Comparison of ENCODE assay signal across 16 mouse cellular contexts in genomic region chr1:60861431-60861830, GRCm38 (mm10). TPM values are rescaled to one million over a fixed set of nuclear protein-coding genes. Genes with fewer than 3 reads are reported as not detected.
DNase-seq lines count a peak whose midpoint lies in the region; ATAC-seq and TF ChIP-seq lines count a peak whose summit lies in the region.
"Had no signal": no experiment of that assay in that cellular context is flagged by ENCODE, and none has a peak within 500 bp of the region (broad histone marks: within the 10 kb centered on the region; RNA-seq: fewer than 3 reads in every experiment).

No protein-coding gene starts in this region.

- TF ChIP-seq CTCF in thymus, adult 2 months (IDR thresholded peaks at IDR 0.05; ENCODE audit: borderline replicate concordance, control insufficient read depth, extremely low read depth, insufficient read depth, low read length, poor library complexity), result no peak

- peak; percentile 21 to 40 for DNase-seq in frontal cortex, postnatal 36 days (ENCODE audit: low spot score in 2 of 2)
- no peak for DNase-seq in frontal cortex, postnatal 14 days (ENCODE audit: low spot score in 2 of 2)
- DNase-seq in lung, adult 18-20 months, result no peak
- DNase-seq in thymus, adult 2 months, result no peak
- no peak for DNase-seq in layer of hippocampus, adult 18-20 months (ENCODE audit: low spot score in 2 of 2)
- DNase-seq: adrenal gland, postnatal 25 days; cerebellum, adult 9-10 months; thymus, postnatal 14 days had no signal

- ATAC-seq in lung, embryonic 15.5 days (ENCODE audit: borderline replicate concordance, extremely low read depth, low FRiP score, low TSS enrichment), result no peak
- peak; percentile 47; the same call in 1 of the 2 replicates for ATAC-seq in hindbrain, embryonic 12.5 days (ENCODE audit: low FRiP score)
- ATAC-seq in neural tube, embryonic 15.5 days (ENCODE audit: low FRiP score), result peak; percentile 69; the same call in 1 of the 2 replicates

- H3K9me3 ChIP-seq in lung, embryonic 15.5 days, result no peaks in the 10 kb centered on the region
- no peaks in the 10 kb centered on the region for H3K9me3 ChIP-seq in hindbrain, embryonic 12.5 days (replicated peaks)
- no peaks in the 10 kb centered on the region for H3K9me3 ChIP-seq in neural tube, embryonic 15.5 days (replicated peaks)

- no peaks in the 10 kb centered on the region for H3K27me3 ChIP-seq in lung, embryonic 15.5 days
- no peaks in the 10 kb centered on the region for H3K27me3 ChIP-seq in hindbrain, embryonic 12.5 days
- H3K27me3 ChIP-seq in neural tube, embryonic 15.5 days (replicated peaks), result no peaks in the 10 kb centered on the region
- H3K27me3 ChIP-seq in thymus, adult 2 months (ENCODE audit: control insufficient read depth, insufficient read depth, low read length), result no peaks in the 10 kb centered on the region

- 0 out of 2 replicates have a peak overlapping the region, but pooled peaks have one; percentile 43 for H3K4me2 ChIP-seq in lung, embryonic 15.5 days
- H3K4me2 ChIP-seq in hindbrain, embryonic 12.5 days (replicated peaks), result peak overlapping the region; percentile 48
- peak overlapping the region; percentile 58 for H3K4me2 ChIP-seq in neural tube, embryonic 15.5 days

- no peaks in the 10 kb centered on the region for H3K36me3 ChIP-seq in lung, embryonic 15.5 days
- no peaks in the 10 kb centered on the region for H3K36me3 ChIP-seq in hindbrain, embryonic 12.5 days
- no peaks in the 10 kb centered on the region for H3K36me3 ChIP-seq in neural tube, embryonic 15.5 days
- no peaks in the 10 kb centered on the region for H3K36me3 ChIP-seq in thymus, adult 2 months (ENCODE audit: control insufficient read depth, insufficient read depth, low read length)

- H3K4me3 ChIP-seq in lung, embryonic 15.5 days, result no peak overlapping the region
- H3K4me3 ChIP-seq in hindbrain, embryonic 12.5 days, result no peak overlapping the region
- H3K4me3 ChIP-seq in neural tube, embryonic 15.5 days (replicated peaks), result peak overlapping the region; percentile 34
- H3K4me3 ChIP-seq in thymus, adult 2 months (ENCODE audit: control insufficient read depth, insufficient read depth, low read length), result no peak overlapping the region

- H3K9ac ChIP-seq in lung, embryonic 15.5 days, result no peak overlapping the region
- peak overlapping the region; percentile 39; the same call in 1 of the 2 replicates for H3K9ac ChIP-seq in hindbrain, embryonic 12.5 days
- peak overlapping the region; percentile 60 for H3K9ac ChIP-seq in neural tube, embryonic 15.5 days (replicated peaks)

- TF ChIP-seq POLR2A in thymus, adult 2 months (IDR thresholded peaks at IDR 0.05; ENCODE audit: control insufficient read depth, extremely low read depth, insufficient read depth, low read length, poor library complexity), result no peak

- H3K27ac ChIP-seq in lung, embryonic 15.5 days, result peak overlapping the region; percentile 25; the same call in 1 of the 2 replicates
- peak overlapping the region; percentile 79 for H3K27ac ChIP-seq in hindbrain, embryonic 12.5 days
- peak overlapping the region; percentile 84 for H3K27ac ChIP-seq in neural tube, embryonic 15.5 days (replicated peaks)
- H3K27ac ChIP-seq in thymus, adult 2 months (ENCODE audit: control insufficient read depth, insufficient read depth, low read length), result no peak overlapping the region

- peaks cover 23% of the 10 kb centered on the region for H3K4me1 ChIP-seq in lung, embryonic 15.5 days
- peaks cover 13% of the 10 kb centered on the region for H3K4me1 ChIP-seq in hindbrain, embryonic 12.5 days
- H3K4me1 ChIP-seq in neural tube, embryonic 15.5 days, result peaks cover 24% of the 10 kb centered on the region
- peaks cover 7% of the 10 kb centered on the region for H3K4me1 ChIP-seq in thymus, adult 2 months (replicated peaks; ENCODE audit: control insufficient read depth, insufficient read depth, low read length)

- WGBS in lung, embryonic 15.5 days, result 68% methylated on average over 5 of the region's 5 CpGs
- 44% methylated on average over 5 of the region's 5 CpGs for WGBS in hindbrain, embryonic 12.5 days
- whole genome bisulfite sequencing in neural tube, embryonic 15.5 days, result 29% methylated on average over 5 of the region's 5 CpGs
- 91% methylated on average over 5 of the region's 5 CpGs for WGBS in thymus, adult 2 months

RNA-seq across cellular contexts. Expression of gene Ctla4, which starts 25.4 kb away (rescaled TPM):
- polyA plus RNA-seq in lung, embryonic 15.5 days (2015; fragmentation: Nextera tagmentation; extraction: Ambion mirVana), result 0.08 and 1.2 TPM in 2 replicates
- polyA plus RNA-seq in hindbrain, embryonic 12.5 days (2016; fragmentation: Nextera tagmentation; extraction: Ambion mirVana), result not detected in 2 replicates
- 5.5 TPM in 1 of 2 replicates, not detected in the other for polyA plus RNA-seq in neural tube, embryonic 15.5 days (2015; fragmentation: Nextera tagmentation; extraction: Ambion mirVana)
- polyA plus RNA-seq in thymus, adult 2 months (2012; rRNA removed), result 3.8 and 7.4 TPM in 2 replicates
- total RNA-seq in layer of hippocampus, adult 18-20 months (2021), result not detected
- total RNA-seq: granulocyte monocyte progenitor cell, adult 5-6 weeks; left cerebral cortex, adult 18-20 months had no signal
- polyA plus RNA-seq: kidney, embryonic 14.5 days; liver, embryonic 11.5 days; macrophage had no signal

Comparison
In these comparisons a context has a peak if more than half of its experiments do, and no peak if none do; other contexts are left out.
1. DNase-seq: peak in frontal cortex, postnatal 36 days (2 of 2); none in frontal cortex, postnatal 14 days (0 of 2), lung, adult 18-20 months (0 of 2), thymus, adult 2 months (single experiment) and layer of hippocampus, adult 18-20 months (0 of 2).
2. Peak in every context shown above with its lines, with median percentiles within 50 percentile points of each other: H3K4me2 ChIP-seq.